Mouse (Mus musculus) macrophage (primary cell): ENCODE data around the gene Ctf2. TPM values are rescaled to one million over a fixed set of nuclear protein-coding genes. Genes with fewer than 3 reads are reported as not detected.
"Not testable (repeated sequence)": the region's sequence is repeated elsewhere in the genome, so short reads cannot be mapped to it uniquely, and the experiment has no call there.

Source experiments
- H3K27ac ChIP-seq: fragments of 350-480 bp; formaldehyde crosslinking; 2 replicates; pipeline ENCODE4 v1.9.0; 2021
- H3K36me3 ChIP-seq: fragments of 350-480 bp; formaldehyde crosslinking; 2 replicates; pipeline ENCODE4 v1.9.0; 2021; ENCODE audit errors: inconsistent target
- H3K4me3 ChIP-seq: fragments of 350-480 bp; formaldehyde crosslinking; 2 replicates; pipeline ENCODE4 v1.9.0; 2021; ENCODE audit errors: inconsistent target
- H3K79me2 ChIP-seq: fragments of 350-480 bp; formaldehyde crosslinking; 2 replicates; pipeline ENCODE4 v1.9.0; 2021; ENCODE audit errors: inconsistent target
- WGBS: methylation state at CpG from one replicate; pipeline ENCODE4 v1.1.7; 2026; ENCODE audit warnings: inconsistent platforms; ENCODE audit not compliant: missing documents; 5-methylcytosine and 5-hydroxymethylcytosine counted together
- polyA plus RNA-seq: library from polyadenylated mRNA; stranded (reverse); fragments of 250-400 nt; gene quantifications from 3 replicates; pipeline ENCODE4 v1.2.4, GENCODE M21; 2018; ENCODE audit warnings: inconsistent platforms

The Ctf2 gene
- polyA plus RNA-seq, 1 experiment from 2014 or later = not detected

DNA sequence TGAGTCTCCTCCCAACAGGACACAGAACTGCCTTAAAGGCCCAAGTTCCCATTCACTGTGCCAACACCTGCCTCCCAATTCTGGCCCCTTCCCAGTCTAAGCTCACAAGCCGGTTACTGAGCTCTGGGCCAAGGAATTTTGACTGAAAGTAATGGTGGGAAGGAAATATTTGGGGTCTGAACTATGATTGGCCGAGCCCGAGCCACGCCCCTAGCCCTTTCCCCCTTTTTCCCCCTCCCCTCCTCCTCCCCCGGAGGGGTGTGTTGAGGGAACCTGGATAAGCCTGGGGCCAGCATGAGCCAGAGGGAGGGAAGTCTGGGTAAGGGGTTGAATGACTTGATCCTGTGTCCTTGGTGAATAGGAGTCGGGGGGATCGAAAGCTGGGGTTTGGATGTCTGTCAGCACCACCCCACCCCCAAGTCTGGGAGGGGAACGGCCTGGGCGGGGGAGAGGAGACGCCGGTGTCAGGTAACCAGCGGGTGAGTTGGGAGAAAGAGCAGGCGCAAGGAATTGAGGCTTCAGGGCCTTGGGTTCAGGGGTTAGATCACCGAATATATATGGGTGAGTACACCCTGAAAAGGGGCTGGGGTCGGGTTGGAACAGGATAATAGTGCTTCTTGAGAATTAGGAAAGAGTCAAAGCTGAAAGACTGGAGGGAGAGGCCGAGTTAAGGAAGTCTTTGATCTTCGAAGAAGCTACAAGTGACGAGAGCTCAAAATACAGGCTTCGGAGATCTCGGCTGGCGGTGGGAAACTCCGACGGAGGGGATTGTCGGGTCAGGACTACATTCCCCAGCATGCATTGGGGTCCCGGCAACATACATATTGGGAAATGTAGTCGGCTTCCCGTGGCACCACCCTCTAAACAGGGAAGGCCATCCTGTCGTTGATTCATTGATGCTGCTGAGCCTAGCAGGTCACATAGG, 19.2 kb downstream of the Ctf2 start, which contains the start of gene Ctf1:
Gene Ctf1 (plus strand): TSS at position 276 of the 925 bp plus-strand sequence.
- WGBS = 16% methylated on average over 28 of the region's 28 CpGs
- no peak within 1 kb of the TSS for H3K4me3 ChIP-seq
- no peak within 1 kb of the TSS for H3K27ac ChIP-seq
- no peaks in the 10 kb centered on the region for H3K36me3 ChIP-seq
- H3K79me2 ChIP-seq = no peaks in the 10 kb centered on the region

DNA sequence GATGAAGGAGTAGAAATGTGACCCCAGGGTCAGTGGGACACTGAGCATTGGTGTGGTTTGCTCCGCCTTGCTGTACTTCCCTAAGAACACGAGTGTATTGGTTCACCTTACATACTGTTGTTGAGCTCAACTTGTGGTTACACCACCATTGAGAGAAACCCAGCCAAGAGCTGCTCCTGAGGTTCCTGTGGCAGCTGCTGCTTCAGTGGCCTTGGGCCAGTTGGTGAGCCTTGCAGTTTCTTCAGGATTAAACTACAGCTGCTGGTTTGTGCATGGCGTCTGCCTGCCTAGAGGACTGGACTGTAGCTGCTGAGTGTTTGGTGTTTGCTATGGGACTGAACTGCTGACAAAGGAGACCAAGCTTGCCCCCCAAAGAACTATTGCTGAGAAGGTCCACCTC, 20.5 kb downstream of the Ctf2 start:
- no peak overlapping the region for H3K27ac ChIP-seq
- WGBS = 32% methylated on average over 3 of the region's 3 CpGs
- no peaks in the 10 kb centered on the region for H3K36me3 ChIP-seq
- no peak overlapping the region for H3K4me3 ChIP-seq
- H3K79me2 ChIP-seq = no peaks in the 10 kb centered on the region

DNA sequence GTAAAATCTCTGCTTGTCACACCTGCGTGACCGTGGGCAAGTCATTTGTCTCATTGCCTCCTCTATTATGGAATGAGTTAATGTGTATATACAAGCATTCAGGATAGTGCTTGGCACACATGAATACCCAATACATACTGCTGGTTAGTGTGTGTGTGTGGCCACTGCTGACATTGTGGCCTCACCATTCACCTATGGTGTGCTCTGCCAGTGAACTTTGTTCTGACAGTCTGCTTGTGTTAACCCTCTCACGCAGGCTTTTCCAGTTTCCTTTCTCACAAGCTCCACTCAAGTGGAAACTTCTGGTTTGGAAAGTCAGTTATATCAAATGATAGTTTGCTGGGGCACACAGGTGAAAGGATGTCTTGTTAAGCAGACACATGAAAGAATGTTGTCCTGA, 20.9 kb downstream of the Ctf2 start:
- H3K4me3 ChIP-seq = no peak overlapping the region
- H3K36me3 ChIP-seq = no peaks in the 10 kb centered on the region
- H3K79me2 ChIP-seq = no peaks in the 10 kb centered on the region
- WGBS = 97% methylated on average over 2 of the region's 3 CpGs
- H3K27ac ChIP-seq = no peak overlapping the region

DNA sequence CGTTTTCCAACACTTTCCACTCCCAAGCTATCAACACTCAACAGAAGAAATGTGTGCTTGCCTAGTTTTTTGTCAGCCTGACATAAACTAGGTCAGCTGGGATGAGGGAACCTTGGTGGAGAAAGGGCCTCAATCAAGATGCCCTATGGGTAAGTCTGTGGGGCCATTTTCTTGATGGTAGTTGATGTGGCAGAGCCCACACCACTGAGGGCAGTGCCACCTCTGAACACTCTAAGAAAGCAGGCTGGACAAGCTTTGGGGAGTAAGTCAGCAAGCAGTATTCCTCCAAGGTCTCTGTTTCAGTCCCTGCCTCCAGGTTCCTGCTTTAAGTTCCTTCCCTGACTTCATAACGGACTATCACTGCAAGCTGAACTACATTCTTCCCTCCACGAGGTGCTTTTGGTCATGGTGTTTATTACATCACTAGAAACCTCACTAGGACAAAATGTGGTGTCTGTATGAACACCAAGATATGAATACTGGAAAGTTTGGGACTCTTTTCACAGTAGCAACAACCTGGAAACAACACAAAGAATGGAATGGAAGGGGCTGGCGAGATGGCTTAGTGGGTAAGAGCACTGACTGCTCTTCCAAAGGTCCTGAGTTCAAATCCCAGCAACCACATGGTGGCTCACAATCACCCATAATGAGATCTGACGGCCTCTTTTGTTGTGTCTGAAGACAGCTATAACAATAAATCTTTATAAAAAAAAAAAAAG, 22.5 kb downstream of the Ctf2 start:
- Histone ChIP-seq H3K4me3 (peak overlapping the region; percentile 21; the same call in 1 of the 2 replicates), H3K79me2 (no peaks in the 10 kb centered on the region), H3K36me3 (peaks cover 3% of the 10 kb centered on the region; the same call in 1 of the 2 replicates), H3K27ac (no peak overlapping the region)
- WGBS = 58% methylated on average over 4 of the region's 5 CpGs

DNA sequence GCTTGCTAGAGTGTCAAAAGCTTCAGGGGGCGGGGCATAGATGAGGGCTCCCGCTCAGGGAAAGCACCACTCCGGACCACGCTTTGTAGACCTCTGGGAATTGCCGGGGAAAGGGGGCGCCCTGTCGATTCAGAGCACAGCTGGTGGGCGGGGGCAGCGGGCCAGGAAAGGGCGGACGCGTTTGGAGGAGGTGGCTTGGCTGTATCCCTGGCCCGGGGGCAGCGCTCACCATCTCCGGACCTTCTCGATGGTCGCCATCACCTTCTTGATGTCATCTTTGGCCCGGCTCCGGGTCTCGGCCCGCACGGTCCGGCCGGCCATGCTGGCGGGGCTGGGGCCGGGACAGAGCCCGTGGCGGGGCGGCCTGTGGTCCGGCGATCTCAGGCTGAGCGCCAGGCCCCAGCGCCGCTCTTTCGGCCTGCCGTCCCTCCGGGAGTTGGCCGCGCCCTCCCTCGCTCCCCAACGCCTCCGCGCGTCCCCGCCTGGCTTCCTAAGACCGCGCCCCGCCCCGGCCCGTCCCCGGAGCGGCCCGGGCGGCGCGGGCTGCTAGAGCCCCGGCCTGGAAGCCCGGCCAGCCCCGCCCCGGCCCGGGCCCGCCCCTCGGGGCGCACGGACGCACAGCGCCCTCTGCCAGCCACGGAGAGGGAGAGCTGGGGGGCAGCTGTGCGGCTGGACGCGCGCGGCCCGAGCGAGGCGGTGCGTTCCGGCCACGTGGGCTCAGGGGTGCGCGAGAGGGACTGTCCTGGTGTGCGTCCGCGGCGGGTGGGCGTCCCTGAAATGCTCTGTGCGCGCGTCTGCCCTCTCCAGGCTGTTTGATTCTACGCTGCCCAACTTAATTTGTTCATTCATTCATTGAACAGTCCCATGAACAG, 23.5 kb downstream of the Ctf2 start, which contains the start of gene Bcl7c:
Gene Bcl7c (minus strand): TSS at position 727 of the 872 bp plus-strand sequence.
- 2% methylated on average over 86 of the region's 90 CpGs for WGBS
- Histone ChIP-seq H3K27ac (no peak within 1 kb of the TSS), H3K4me3 (peak within 1 kb of the TSS; percentile 44), H3K79me2 (no peaks in the 10 kb centered on the region), H3K36me3 (peaks cover 4% of the 10 kb centered on the region; the same call in 1 of the 2 replicates)

DNA sequence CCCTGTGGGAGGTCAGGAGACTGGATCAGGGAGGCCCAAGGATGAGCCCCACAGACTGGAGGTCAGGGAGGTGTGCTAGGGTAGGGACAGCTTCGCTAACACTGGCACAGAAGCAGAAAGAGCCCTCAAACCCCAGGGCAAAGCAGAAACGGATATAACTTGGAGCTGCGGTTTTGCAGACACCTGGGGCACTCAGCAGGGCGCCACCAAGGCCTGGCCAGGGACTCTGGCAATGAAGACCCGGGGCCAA, 24.1 kb downstream of the Ctf2 start:
- peak overlapping the region; percentile 44 for H3K4me3 ChIP-seq
- no peak overlapping the region for H3K27ac ChIP-seq
- 2% methylated on average over 5 of the region's 5 CpGs for WGBS
- peaks cover 4% of the 10 kb centered on the region; the same call in 1 of the 2 replicates for H3K36me3 ChIP-seq
- H3K79me2 ChIP-seq = no peaks in the 10 kb centered on the region

DNA sequence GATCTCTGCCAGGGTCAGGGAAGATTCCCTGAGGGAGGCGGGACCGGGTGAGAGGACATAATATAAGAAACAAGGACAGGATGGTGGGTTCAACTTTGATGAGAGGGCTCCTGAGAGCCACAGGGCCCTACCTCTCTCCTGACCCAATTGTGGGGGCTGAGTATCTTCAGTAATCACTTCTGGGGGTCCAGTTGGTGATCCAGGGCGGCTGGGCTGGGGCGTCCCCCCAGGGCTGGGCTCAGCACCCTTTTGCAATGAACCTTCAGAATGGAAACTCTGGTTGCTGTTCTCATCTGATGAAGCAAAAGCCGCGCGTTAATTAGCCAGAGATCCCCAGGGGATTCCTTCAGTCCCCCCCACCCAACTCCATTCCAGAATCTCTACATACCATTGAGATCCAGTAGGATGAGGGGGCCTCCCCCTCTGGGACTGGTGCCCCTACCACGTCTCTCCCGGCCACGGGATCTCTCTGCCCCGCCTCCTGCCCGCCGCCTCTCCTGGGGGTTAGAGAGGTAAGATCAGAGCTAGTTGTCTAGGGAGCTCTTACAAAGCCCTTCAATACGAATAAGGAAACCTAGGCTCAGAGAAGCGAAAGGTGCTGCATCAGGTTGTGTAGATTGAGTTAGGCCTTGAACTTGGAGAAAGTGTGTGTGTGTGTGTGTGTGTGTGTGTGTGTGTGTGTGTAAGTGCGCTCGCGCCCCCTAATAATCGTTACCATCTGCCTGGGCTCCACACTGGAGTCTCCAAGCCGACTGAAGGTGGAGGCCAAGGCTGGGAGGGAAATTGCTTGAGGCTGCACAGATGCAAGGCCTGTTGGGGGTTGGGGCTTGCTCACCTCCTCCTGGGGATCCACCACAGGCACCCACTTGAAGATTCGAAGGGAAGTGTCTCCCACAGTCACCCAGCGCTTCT, 24.7 kb downstream of the Ctf2 start:
- WGBS = 40% methylated on average over 20 of the region's 22 CpGs
- no peak overlapping the region for H3K27ac ChIP-seq
- peak overlapping the region; percentile 44 for H3K4me3 ChIP-seq
- H3K79me2 ChIP-seq = no peaks in the 10 kb centered on the region
- H3K36me3 ChIP-seq = peaks cover 4% of the 10 kb centered on the region; the same call in 1 of the 2 replicates

DNA sequence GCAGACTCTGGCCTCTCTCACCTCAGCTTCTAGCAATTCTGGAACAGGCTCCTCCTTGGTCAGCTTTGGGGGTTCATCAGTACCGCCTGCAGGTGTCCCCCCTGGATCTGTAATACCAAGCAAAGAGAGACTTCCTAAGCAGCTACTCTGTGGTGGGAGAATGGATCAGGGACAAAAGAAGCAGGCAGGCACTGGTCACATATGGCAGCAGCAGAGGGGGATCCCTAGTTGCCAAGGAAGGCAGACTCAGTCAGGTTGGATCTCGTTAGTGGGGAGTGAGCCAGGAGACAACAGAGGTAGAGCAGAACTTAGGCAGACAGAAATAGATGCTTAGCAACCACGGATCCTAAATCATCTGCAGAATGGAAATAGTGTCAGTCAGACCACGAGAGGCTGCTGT, 26.3 kb downstream of the Ctf2 start:
- Histone ChIP-seq H3K79me2 (no peaks in the 10 kb centered on the region), H3K27ac (no peak overlapping the region), H3K4me3 (no peak overlapping the region), H3K36me3 (peaks cover 4% of the 10 kb centered on the region; the same call in 1 of the 2 replicates)
- 83% methylated on average over 4 of the region's 4 CpGs for WGBS

DNA sequence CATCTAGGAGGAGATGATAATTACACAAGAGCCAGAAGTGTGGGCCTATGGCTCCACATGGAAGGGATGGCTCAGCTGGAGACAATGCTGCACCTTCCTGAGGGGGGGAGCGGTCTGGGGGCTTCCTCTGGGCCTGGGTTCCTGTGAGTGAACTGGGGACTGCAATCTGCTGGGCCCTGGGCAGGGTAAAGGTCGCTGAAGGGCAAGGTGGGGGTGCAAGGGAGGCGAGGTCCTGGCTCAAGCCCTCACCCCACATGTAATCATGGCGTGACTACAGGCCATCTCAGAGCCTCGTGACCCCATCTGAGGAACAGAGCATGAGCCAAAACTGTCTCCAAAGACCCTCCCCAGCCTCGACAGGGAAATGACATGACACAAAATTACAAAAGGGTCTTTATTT, 27.4 kb downstream of the Ctf2 start:
- H3K27ac ChIP-seq = no peak overlapping the region
- no peak overlapping the region for H3K4me3 ChIP-seq
- peaks cover 4% of the 10 kb centered on the region; the same call in 1 of the 2 replicates for H3K36me3 ChIP-seq
- H3K79me2 ChIP-seq = no peaks in the 10 kb centered on the region
- 93% methylated on average over 6 of the region's 6 CpGs for WGBS

DNA sequence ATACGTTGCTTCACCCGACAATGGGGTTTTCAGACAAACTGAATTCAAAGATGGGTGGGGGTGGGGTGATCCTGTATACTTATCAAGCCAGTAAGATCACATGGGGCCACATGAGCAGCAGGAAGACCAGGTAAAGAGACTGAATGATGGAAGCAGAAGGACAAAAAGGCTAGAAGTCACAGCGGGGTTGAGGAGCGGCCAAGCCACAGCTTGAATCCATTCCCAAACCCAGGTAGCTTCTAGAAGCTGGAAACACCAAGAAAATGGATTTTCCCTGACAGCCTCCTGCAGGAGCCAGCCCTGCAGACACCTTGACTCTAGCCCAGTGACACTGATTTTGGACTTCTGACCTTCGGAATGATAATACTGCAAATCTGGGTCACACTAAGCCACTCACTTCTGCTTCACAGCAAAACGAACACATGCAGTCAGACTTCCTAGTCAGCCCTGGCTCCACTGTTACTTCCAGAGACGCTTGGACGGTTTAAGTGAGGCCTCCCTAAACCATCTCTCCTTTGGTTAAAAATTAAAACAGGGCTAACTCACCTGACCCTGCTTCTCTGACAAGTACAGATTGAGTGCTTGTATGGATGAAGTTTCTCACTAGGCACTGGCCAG, 28.3 kb downstream of the Ctf2 start:
- H3K27ac ChIP-seq = no peak overlapping the region
- 92% methylated on average over 8 of the region's 8 CpGs for WGBS
- H3K4me3 ChIP-seq = no peak overlapping the region
- H3K79me2 ChIP-seq = no peaks in the 10 kb centered on the region
- H3K36me3 ChIP-seq = peaks cover 4% of the 10 kb centered on the region; the same call in 1 of the 2 replicates

DNA sequence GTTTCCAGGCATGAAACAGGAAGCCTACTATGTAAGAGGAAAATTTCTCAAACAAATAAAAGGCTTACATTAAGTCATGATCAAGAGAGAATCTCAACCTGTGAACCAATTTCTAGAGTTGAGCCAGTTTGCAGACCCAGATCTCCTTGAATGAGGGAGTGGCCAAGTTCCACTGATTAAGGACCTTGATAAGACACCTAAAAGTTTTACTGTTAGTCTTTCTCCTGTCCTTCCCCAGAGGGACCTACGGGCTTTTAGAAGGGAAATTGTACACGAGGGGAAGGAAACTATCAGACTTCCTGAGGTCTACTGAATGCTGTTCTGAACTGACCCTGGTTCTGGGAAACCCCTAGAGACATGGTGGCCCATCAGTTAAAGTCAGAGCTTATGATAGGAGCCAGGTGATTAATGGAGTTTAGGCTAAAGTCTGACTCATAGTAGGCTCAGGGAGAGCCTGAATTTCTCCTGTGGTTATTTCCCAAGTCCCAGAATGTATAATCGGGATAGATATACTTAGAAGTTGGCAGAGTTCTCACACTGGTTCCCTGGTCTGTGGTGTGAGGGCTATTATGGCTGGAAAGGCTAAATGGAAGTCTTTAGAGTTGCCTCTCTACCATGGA, 31.1 kb downstream of the Ctf2 start:
- no peak overlapping the region for H3K27ac ChIP-seq
- no peak overlapping the region for H3K4me3 ChIP-seq
- WGBS = 30% methylated on average over 3 of the region's 3 CpGs
- H3K36me3 ChIP-seq = peaks cover 4% of the 10 kb centered on the region; the same call in 1 of the 2 replicates
- no peaks in the 10 kb centered on the region for H3K79me2 ChIP-seq

DNA sequence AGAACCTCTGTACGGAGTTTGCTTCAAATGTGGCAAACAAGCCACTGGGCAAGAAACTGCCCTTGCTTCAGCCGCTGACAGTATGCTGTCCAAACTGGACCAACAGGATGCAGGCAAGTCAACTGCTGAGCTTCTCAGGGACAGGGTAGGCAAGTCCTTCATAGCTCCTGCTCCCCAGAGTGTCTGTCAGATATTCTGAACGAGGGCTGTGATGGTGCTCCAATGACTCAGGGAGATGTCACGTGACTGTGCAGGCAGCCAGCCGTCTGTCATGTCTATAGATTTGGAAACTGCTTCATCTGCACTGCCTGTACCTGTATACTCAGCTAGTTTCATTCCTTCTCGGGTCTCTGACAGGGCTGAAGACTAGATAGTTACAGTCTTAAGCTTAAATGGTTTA, 33.0 kb downstream of the Ctf2 start:
- H3K79me2 ChIP-seq = no peaks in the 10 kb centered on the region
- no peak overlapping the region for H3K27ac ChIP-seq
- WGBS = 84% methylated on average over 6 of the region's 6 CpGs
- no peak overlapping the region for H3K4me3 ChIP-seq
- no peaks in the 10 kb centered on the region for H3K36me3 ChIP-seq

DNA sequence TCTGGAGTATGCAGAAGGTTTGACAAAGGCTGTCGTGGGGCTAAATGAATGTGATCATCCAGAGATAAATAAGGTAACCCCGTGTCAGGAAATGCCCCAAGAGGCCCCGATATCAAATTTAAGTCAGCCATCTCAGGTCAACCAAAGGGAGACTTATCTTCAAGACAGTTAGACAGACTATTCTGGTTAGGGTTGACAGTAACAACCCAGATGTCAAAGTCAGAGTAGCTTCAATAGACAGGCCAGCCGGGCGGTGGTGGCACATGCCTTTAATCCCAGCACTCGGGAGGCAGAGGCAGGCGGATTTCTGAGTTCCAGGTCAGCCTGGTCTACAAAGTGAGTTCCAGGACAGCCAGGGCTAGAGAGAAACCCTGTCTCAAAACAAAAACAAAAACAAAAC, 38.2 kb downstream of the Ctf2 start:
- 96% methylated on average over 7 of the region's 7 CpGs for WGBS
- not testable (repeated sequence) for H3K27ac ChIP-seq, H3K4me3 ChIP-seq, H3K79me2 ChIP-seq, H3K36me3 ChIP-seq
